Mouse (Mus musculus): ENCODE results near the gene Ptprg.

DNA sequence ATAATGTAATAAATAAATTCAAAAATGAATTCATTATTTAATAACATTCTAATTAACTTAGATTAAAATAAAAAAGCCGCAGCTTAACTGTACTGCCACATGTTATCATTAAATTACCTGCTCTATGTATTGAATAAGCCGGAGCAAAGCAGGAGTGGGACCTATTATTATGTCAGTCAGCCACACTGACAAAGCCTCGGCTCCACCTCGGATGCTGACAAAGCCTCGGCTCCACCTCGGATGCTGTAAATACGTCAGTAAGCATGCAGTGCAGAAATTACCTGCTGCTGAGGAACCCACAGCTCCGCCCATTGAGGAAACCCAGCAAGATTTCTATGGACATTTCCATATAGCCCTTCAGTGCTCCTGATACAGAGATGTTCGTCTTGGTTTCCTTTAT is 429.7 kb downstream of the Ptprg start:
- TF ChIP-seq EP300 (IDR thresholded peaks at IDR 0.05; ENCODE audit: low read depth) (no peak), CTCF (IDR thresholded peaks at IDR 0.05; ENCODE audit: low read depth) (no peak)
